Mouse (Mus musculus): Measurements from ENCODE around the gene Sh3d19.

The Sh3d19 gene

DNA sequence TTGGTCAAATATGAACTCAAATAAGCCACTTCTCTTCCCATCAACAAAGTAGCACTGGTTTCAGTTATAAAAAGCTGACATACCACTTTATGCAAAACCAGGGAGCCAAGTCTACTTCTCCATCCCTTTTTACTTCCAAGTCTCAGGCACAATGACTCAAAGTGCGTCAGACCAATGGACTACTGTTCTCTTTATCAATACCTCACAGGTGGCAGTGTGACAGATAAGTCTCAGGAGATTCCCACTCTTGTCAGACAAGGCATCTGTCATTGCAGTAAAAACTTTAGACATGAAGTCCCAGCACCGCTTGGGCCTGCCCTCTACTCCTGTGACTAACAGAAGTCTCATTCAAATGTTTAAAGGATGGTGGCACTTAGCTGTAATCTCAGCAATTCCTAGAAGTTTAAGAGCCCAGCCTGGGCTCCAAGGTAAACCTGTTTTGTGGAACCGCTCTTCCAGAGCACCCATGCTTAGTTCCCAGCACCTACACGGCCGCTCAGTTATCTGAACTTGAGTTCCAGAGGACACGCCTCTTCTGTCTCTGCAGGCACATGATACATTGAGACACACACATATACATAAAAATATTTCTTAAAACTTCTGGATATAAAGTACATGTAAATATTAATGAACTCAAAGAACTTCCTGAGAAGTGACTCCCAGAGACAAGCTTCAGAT is 165.1 kb downstream of the Sh3d19 start:
- DNase-seq (ENCODE audit: low read depth, low spot score) = no peak

DNA sequence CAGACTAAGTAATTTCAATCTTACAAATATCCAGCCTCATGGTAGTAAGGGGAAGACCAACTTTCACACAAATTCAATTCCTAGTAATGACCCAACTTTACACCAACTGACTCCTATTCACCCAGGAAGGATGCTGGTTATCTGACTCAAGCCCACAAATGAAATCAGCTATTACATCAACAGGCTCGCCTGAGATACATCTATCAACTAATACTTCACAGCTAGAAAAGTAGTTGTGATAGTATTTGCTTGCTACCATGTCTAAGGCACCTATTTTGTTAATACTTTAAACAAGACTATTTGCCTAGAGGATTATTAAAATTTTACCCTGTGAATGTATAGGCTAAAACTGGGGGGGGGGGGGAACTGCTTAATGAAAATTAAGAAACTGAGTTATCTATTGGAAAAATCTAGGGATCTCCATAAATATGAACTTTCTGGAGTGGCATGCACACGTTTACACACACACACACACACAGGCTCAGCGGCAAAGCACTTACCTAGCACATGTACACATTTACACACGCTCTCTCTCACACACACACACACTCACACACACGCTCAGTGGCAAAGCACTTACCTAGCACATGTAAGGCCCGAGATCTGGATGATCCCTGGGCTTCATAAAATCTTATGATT is 166.1 kb downstream of the Sh3d19 start:
- no peak for DNase-seq (ENCODE audit: low read depth, low spot score)

DNA sequence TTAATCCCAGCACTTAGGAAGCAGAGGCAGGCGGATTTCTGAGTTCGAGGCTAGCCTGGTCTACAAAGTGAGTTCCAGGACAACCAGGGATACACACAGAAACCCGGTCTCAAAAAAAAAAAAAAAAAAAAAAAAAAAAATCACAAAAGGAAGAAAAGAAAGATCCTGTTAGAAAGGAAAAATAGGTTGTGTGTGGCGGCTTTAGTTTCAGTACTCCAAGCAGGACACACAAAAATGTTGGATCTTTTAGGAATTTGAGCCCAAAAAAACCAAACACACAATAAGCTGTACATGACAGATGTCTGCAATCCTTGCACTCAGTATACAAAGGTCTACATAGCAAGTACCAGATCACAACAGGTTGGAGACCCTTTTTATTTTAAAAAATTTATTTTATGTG is 168.8 kb downstream of the Sh3d19 start:
- DNase-seq (ENCODE audit: low read depth, low spot score) = no peak

DNA sequence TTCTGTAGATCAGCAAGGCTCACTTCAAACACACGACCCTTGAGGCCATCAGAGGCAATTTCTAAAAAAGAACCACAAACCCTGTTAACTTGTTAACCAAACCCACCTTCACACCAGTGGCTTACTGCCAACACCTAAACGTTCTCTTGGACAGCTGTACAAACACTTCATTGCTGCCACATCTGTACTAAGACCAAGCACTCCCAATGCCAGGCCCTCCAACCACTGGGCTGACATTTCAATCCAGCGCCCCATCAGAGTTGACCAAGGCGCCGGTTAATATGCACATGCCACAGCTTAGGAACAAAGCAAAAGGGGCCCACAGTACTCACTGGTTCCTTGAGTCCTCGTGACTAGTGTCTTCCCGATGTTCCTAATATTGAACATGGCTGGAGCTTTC is 170.5 kb downstream of the Sh3d19 start:
- DNase-seq (ENCODE audit: low read depth, low spot score) = no peak

DNA sequence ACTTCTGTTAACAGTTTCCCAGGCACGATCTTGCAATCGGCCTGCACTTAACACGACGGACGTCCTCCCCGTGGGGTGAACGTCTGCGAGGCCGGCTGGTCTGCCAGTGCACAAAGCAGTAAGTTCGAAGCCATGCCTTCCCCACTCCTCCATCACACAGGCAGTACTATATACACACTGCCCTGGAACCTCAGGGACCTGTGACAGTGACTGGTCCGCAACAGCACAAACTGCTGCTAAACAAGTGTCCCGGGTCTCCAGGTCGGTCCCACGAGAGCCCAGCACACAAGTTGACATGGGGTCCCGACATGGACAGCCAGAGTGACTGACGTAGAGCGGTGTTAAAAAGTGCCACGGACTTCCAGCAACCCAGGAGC is 171.0 kb downstream of the Sh3d19 start:
- no peak for DNase-seq (ENCODE audit: low read depth, low spot score)

DNA sequence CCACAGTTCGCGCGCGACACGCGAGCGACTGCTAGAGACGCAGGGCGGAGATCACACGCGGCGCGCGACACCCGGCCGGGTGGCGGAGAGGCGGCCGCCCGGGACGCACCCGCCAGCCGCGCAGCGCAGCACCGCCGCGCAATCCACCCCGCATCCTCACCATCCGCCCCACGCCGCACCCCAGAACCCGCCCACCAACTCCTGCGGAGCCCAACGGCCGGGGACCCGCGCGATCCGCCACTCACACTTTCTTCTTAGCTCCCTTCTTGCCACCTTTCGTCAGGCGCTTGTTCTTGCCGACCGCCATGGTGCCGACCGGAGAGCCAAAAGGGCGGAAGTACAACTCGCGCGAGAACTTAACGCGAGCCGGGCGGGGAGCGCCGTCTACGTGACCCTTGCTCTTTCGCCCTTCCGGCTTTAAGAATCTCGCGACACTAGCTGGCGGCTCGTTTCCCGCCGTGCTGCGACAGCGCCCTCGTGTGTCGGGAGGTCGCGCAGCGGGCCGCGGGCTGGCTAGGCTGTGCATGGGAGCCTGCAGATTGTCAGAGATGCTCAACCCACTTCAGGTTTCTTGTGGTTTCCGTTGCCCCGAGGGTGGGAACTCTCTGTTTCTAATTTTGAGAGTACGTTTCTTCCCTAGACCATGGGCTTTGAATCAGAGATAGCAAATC is 171.5 kb downstream of the Sh3d19 start, which contains the start of gene Rps3a1:
TSS of gene Rps3a1 (minus strand) at position 440 of the 671 bp plus-strand sequence.
- peak; percentile 97 for DNase-seq (ENCODE audit: low read depth, low spot score)

DNA sequence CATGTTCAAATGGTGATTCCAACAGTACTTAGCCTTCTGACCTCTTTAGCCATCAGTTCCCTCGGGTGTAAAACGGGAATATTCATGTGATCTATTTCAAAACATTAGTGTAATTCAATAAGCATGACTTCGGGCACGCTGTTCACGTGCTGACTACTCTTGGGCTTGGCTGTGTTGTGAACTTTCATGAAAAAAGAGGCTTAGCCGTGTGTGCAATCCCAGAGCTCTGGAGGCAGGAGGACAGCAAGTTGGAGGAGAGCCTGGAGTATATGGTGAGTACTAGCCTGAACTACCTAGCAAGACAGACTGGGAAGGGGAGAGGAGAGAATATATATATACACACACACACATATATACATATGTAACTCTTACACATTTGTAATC is 172.0 kb downstream of the Sh3d19 start:
- no peak for DNase-seq (ENCODE audit: low read depth, low spot score)

DNA sequence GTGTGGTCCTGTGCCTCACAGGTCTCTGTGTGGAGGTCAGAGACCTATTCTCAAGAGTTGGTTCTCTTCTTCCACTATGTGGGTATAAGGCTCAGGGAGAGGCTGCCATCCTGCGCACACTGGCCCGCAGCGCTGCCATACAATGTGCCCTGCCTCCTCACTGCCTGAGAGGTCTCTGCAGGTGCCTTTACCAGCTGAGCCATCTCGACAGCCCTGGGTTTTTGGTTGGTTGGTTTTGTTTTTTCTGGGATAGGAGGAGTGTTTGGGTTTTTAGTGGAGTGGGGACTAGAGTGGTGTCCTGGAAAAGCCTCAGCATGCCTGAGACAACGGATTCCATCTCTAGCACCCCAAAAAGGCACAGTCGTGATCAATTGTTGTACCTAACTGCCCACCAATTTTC is 172.4 kb downstream of the Sh3d19 start:
- DNase-seq (ENCODE audit: low read depth, low spot score) = no peak

DNA sequence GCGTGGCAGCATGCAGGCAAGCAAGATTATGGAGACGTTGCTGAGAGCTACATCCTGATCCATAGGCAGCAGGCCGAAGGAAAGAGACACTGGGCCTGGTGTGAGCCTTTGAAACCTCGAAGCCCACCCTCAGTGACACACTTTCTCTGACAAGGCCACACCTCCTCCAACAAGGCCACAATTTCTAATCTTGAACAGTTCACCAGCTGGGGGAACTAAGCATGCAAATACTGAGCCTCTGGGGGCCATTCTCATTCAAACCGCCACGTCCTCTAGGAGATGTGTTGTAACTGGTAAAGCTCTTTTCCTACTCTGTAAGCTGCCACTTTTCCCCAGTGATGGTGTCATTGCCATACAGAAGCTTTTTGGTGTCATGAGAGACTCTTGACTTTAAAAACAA is 178.2 kb downstream of the Sh3d19 start:
- no peak for DNase-seq (ENCODE audit: low read depth, low spot score)

DNA sequence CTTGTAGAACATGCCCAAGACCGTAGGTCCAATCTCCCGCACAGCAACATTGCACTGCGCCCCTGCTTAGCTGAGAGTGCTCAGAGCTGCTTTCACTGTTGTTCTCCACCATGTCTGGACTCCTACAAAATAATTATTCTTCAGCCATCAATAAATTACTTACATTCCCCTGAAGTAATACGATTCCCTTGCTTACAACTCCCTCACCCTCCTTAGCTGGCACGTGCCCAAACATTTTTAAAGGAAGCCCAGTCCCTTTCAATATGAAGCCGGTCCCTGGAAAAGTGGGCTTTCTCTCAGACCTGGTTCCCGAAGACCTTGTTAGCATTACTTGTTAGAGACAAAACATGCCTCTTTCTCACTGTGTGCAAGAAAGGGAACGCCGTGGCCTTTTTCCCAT is 178.6 kb downstream of the Sh3d19 start:
- DNase-seq (ENCODE audit: low read depth, low spot score) = no peak

DNA sequence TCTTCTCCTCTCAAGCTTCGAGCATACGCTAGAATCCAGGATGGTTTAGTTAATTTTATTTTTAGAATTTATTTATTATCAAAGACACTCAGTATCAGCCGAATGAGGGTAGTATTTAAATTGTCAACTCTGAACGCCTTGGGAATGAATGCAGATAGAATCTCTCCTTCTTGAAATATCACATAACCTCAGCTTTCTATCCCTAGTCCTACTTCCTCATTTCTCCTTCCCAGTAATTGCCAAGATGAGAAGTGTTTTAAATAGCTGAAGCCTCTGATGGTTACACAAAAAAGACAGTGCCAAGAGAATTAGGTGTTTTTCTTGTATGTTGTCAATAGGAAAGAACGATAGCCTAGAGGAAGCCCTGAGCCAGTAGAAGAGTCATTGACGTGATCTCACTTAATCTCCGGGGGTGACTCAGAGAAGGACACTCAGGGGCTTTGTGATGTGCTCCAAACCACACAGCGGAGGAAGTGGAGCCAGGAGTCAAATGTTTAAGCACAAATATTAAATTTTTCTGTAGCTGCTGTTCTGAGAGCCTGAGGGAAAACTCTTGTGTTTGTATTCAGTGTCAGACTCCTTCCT is 198.0 kb downstream of the Sh3d19 start:
- no peak for DNase-seq (ENCODE audit: low read depth, low spot score)

DNA sequence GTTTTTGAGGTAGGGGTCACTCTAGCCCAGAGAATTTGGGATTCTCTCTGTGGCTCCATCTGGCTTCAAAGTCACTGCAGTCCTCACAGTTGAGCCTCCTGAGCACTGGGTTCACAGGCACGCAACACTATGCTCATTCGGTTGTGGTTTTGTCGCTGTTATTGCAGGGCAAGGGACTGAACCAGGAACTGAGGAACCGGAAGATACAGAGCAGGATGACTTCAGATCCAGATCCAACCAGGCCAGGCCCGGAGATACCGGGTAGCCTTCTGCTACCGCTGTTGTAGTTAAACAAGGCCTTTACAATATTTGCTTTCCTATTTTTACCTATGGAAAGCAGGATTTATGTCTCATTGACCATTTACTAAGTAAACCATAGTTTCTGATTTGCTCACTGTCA is 208.8 kb downstream of the Sh3d19 start:
- DNase-seq (ENCODE audit: low read depth, low spot score) = no peak
